10 mouse cellular contexts compared by ENCODE assay signal in genomic region chr15:103093655-103094054, GRCm38 (mm10).
DNase-seq lines count a peak whose midpoint lies in the region; ATAC-seq and TF ChIP-seq lines count a peak whose summit lies in the region.
"Had no signal": no experiment of that assay in that cellular context is flagged by ENCODE, and none has a peak within 500 bp of the region (broad histone marks: within the 10 kb centered on the region; RNA-seq: fewer than 3 reads in every experiment).

No protein-coding gene starts in this region.

- TF ChIP-seq CTCF in midbrain, postnatal 0 days (IDR thresholded peaks at IDR 0.05) = no peak
- TF ChIP-seq CTCF in left cerebral cortex, adult 2 months (IDR thresholded peaks at IDR 0.05) = no peak

- H3K4me2 ChIP-seq in midbrain, postnatal 0 days (ENCODE audit: low read depth, low read length, poor library complexity, severe bottlenecking) = no peak overlapping the region
- H3K4me2 ChIP-seq in stomach, embryonic 15.5 days = no peak overlapping the region

- H3K9me3 ChIP-seq in midbrain, postnatal 0 days (ENCODE audit: low read length) = no peaks in the 10 kb centered on the region
- no peaks in the 10 kb centered on the region for H3K9me3 ChIP-seq in midbrain, embryonic 10.5 days (replicated peaks)
- no peaks in the 10 kb centered on the region for H3K9me3 ChIP-seq in stomach, embryonic 15.5 days

- intact Hi-C loops in left cerebral cortex, adult 2 months (cut with DNase I) = loop anchor here (5.0 kb wide), 1 partner anchor 39 kb away; no protein-coding TSS in a partner anchor

- peak; percentile 65 for DNase-seq in adrenal gland, postnatal 14 days
- no peak for DNase-seq in adrenal gland, adult 8-10 months
- peak; percentile 88 for DNase-seq in midbrain, postnatal 0 days (ENCODE audit: low spot score)
- no peak for DNase-seq in midbrain, embryonic 10.5 days (ENCODE audit: low spot score)
- DNase-seq in left cerebral cortex, adult 2 months (ENCODE audit: extremely low spot score in 1 of 2, low spot score in 2 of 2) = peak; percentile 60 to 62
- DNase-seq in spleen, adult 12 weeks (ENCODE audit: low spot score) = no peak
- DNase-seq: kidney, adult 11 months had no signal

- no peaks in the 10 kb centered on the region for H3K36me3 ChIP-seq in midbrain, postnatal 0 days (ENCODE audit: insufficient read depth, low read length)
- H3K36me3 ChIP-seq in midbrain, embryonic 10.5 days = no peaks in the 10 kb centered on the region
- no peaks in the 10 kb centered on the region for H3K36me3 ChIP-seq in stomach, embryonic 15.5 days

- WGBS in midbrain, postnatal 0 days = 48% methylated on average over 12 of the region's 12 CpGs
- WGBS in midbrain, embryonic 10.5 days = 82% methylated on average over 12 of the region's 12 CpGs
- 56% methylated on average over 12 of the region's 12 CpGs for WGBS in stomach, embryonic 15.5 days

- peaks cover 54% of the 10 kb centered on the region for H3K27me3 ChIP-seq in midbrain, postnatal 0 days (ENCODE audit: insufficient read depth, low read length)
- H3K27me3 ChIP-seq in midbrain, embryonic 10.5 days (ENCODE audit: low read depth, poor library complexity, severe bottlenecking) = peaks cover 95% of the 10 kb centered on the region
- H3K27me3 ChIP-seq in stomach, embryonic 15.5 days (replicated peaks) = peaks cover 4% of the 10 kb centered on the region; the same call in 1 of the 2 replicates

- H3K27ac ChIP-seq in midbrain, postnatal 0 days (ENCODE audit: low read depth, low read length) = no peak overlapping the region
- H3K27ac ChIP-seq in midbrain, embryonic 10.5 days (replicated peaks) = no peak overlapping the region
- H3K27ac ChIP-seq in left cerebral cortex, adult 2 months = no peak overlapping the region
- H3K27ac ChIP-seq in stomach, embryonic 15.5 days = no peak overlapping the region; the same call in 1 of the 2 replicates

- H3K4me3 ChIP-seq in midbrain, postnatal 0 days (ENCODE audit: low read depth, low read length) = no peak overlapping the region
- H3K4me3 ChIP-seq in midbrain, embryonic 10.5 days = no peak overlapping the region
- no peak overlapping the region for H3K4me3 ChIP-seq in left cerebral cortex, adult 2 months
- no peak overlapping the region for H3K4me3 ChIP-seq in stomach, embryonic 15.5 days (replicated peaks)

- ATAC-seq in midbrain, postnatal 0 days (ENCODE audit: low FRiP score) = no peak
- ATAC-seq in stomach, embryonic 15.5 days (ENCODE audit: insufficient read depth, low FRiP score, low read depth) = 0 out of 2 replicates have a peak, but pooled peaks have one; percentile 23
- no peak for ATAC-seq in inflammation-experienced regulatory T-cells, adult 6 months
- ATAC-seq: activated CD4-positive, CD25-positive, alpha-beta regulatory T cell, adult 4 months had no signal

- peaks cover 7% of the 10 kb centered on the region; the same call in 1 of the 2 replicates for H3K4me1 ChIP-seq in midbrain, postnatal 0 days (ENCODE audit: insufficient read depth, low read length)
- no peaks in the 10 kb centered on the region for H3K4me1 ChIP-seq in midbrain, embryonic 10.5 days
- H3K4me1 ChIP-seq in stomach, embryonic 15.5 days = peaks cover 16% of the 10 kb centered on the region

- H3K9ac ChIP-seq in midbrain, postnatal 0 days (replicated peaks; ENCODE audit: low read length, poor library complexity, severe bottlenecking) = no peak overlapping the region
- no peak overlapping the region for H3K9ac ChIP-seq in stomach, embryonic 15.5 days

Comparison
In these comparisons a context has a peak if more than half of its experiments do, and no peak if none do; other contexts are left out.
1. DNase-seq: peak in adrenal gland, postnatal 14 days (single experiment), midbrain, postnatal 0 days (single experiment) and left cerebral cortex, adult 2 months (2 of 2); none in adrenal gland, adult 8-10 months (single experiment), midbrain, embryonic 10.5 days (single experiment) and spleen, adult 12 weeks (single experiment).